Mouse (Mus musculus) embryonic facial prominence, embryonic 14.5 days (tissue): ENCODE data around the gene Atf7. TPM values are rescaled to one million over a fixed set of nuclear protein-coding genes. Genes with fewer than 3 reads are reported as not detected.

Experiments used
- ATAC-seq: fragments of 200-750 bp; cut with Nextera tagmentation; 2 replicates; pipeline ENCODE4 v1.8.0; 2017; ENCODE audit warnings: low read depth, moderate number of reproducible peaks, moderate TSS enrichment
- DNase-seq: peaks from one replicate; pipeline ENCODE4 v3.0.0-alpha.2; 2015; ENCODE audit warnings: low spot score
- H3K27ac ChIP-seq: fragments of 300-500 bp; sonication (generic); replicated peaks from 2 replicates; pipeline ENCODE4 v1.5.1; 2014; ENCODE audit warnings: low read depth, mild to moderate bottlenecking, low read length, moderate library complexity
- H3K27me3 ChIP-seq: fragments of 300-500 bp; sonication (generic); replicated peaks from 2 replicates; pipeline ENCODE4 v1.6.1; 2014; ENCODE audit warnings: low read length; ENCODE audit not compliant: control insufficient read depth, insufficient read depth
- H3K36me3 ChIP-seq: fragments of 300-500 bp; sonication (generic); 2 replicates; pipeline ENCODE4 v1.6.1; 2014; ENCODE audit warnings: low read length, mixed read lengths; ENCODE audit not compliant: control insufficient read depth, insufficient read depth
- H3K4me1 ChIP-seq: fragments of 300-500 bp; sonication (generic); 2 replicates; pipeline ENCODE4 v1.6.1; 2014; ENCODE audit warnings: antibody characterized with exemption, low read length; ENCODE audit not compliant: control insufficient read depth, insufficient read depth
- H3K4me2 ChIP-seq: fragments of 300-500 bp; sonication (generic); 2 replicates; pipeline ENCODE4 v1.6.1; 2014; ENCODE audit warnings: low read depth, mild to moderate bottlenecking, low read length, moderate library complexity, mixed read lengths
- H3K4me3 ChIP-seq: fragments of 300-500 bp; sonication (generic); 2 replicates; pipeline ENCODE4 v1.5.1; 2014; ENCODE audit warnings: low read depth, mild to moderate bottlenecking, low read length
- H3K9ac ChIP-seq: fragments of 300-500 bp; sonication (generic); 2 replicates; pipeline ENCODE4 v1.6.1; 2014; ENCODE audit warnings: low read depth, mild to moderate bottlenecking, low read length, moderate library complexity, mixed read lengths
- H3K9me3 ChIP-seq: fragments of 300-500 bp; sonication (generic); 2 replicates; pipeline ENCODE4 v1.6.1; 2016; ENCODE audit warnings: low read length; ENCODE audit not compliant: control insufficient read depth
- WGBS: fragments of 180-500 bp; shearing (Covaris S2); extraction: QIAGEN DNeasy Blood & Tissue Kit; methylation state at CpG from one replicate; pipeline ENCODE4 v1.1.7; 2014; 5-methylcytosine and 5-hydroxymethylcytosine counted together
- polyA plus RNA-seq: library from polyadenylated mRNA; unstranded; fragments of >200 nt; fragmentation: Nextera tagmentation; extraction: Ambion mirVana; gene quantifications from 2 replicates; pipeline ENCODE4 v1.2.1, GENCODE M21; 2014

The Atf7 gene
- 43.0 and 43.8 TPM in 2 replicates for polyA plus RNA-seq

DNA sequence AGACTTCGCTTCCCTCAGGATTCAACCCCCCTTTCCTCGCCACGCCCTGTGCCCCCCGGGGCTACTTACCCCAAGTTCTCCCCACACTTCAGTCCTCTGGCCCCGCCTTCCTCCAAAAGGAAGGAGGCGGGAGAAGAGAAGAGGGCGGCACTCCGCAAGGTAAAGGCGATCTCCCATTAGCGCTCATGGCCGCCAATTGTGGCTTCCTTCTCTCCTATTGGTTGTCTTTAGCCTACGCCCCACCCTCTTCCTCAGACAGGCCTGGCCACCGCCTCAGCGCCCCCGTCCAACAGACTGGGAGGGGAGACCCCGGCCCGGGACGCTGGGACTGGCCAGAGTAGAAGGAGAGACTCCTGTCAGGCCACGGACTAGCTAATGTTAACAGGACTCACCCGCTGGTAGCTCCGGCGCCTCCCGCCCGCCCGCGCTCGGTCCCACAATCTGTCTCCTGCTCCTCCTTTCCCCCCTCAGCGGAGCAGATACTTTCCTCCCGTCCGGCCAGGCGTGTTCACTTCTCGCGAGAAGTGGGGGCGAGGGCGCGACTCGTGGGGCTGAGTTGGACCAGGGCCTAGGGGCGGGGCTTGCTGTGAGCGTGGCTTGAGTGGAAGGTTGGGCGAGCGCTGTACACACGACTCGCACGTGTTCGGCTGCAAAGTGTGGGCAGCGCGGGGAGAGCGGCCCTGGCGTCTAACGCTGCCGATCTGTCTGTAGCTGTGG, at the start of gene Atf7, which contains the start of gene Gm28047:
Gene Atf7, minus strand, starts transcription at position 495 of the 717 bp plus-strand sequence.
Gene Gm28047, minus strand, starts transcription at position 98 of the 717 bp plus-strand sequence.
- DNase-seq (peak; percentile 99), ATAC-seq (peak; percentile 99)
- no peaks in the 10 kb centered on the region; the same call in 1 of the 2 replicates for H3K36me3 ChIP-seq
- H3K27ac ChIP-seq: peak within 1 kb of the TSS; percentile 97
- no peaks in the 10 kb centered on the region for H3K27me3 ChIP-seq
- peak within 1 kb of the TSS; percentile 75 for H3K4me2 ChIP-seq
- peak within 1 kb of the TSS; percentile 78 for H3K9ac ChIP-seq
- H3K4me1 ChIP-seq: peaks cover 16% of the 10 kb centered on the region
- WGBS: under 1% methylated on average over 43 of the region's 51 CpGs
- no peaks in the 10 kb centered on the region for H3K9me3 ChIP-seq
- peak within 1 kb of the TSS; percentile 54 for H3K4me3 ChIP-seq

DNA sequence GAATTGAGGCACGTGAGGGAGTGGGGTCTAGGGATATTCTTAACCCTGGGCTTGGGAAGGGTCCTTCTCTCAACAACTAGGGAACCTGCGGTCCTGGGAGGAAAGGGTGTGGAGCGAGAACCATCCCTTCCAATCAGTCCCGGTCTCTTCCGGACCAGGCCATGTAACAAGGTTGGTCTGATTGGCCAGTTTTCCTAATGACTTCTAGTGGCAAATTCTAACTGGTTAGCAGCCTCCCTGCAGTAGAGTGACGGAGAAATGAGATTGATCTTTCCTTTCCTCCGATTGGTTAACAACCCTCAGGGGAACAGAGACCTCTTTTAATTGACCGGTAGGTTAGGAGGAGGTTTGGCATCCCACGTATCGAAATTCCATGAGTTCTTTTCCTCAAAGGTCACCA, 48.3 kb upstream of the Atf7 start:
- Histone ChIP-seq H3K36me3 (no peaks in the 10 kb centered on the region), H3K9ac (no peak overlapping the region; the same call in 1 of the 2 replicates), H3K4me2 (peak overlapping the region; percentile 63), H3K27ac (peak overlapping the region; percentile 100), H3K4me1 (peaks cover 22% of the 10 kb centered on the region), H3K27me3 (no peaks in the 10 kb centered on the region), H3K9me3 (no peaks in the 10 kb centered on the region), H3K4me3 (peak overlapping the region; percentile 16)
- DNase-seq: peak; percentile 93
- peak; percentile 39 for ATAC-seq
- WGBS: 3% methylated on average over 10 of the region's 10 CpGs

DNA sequence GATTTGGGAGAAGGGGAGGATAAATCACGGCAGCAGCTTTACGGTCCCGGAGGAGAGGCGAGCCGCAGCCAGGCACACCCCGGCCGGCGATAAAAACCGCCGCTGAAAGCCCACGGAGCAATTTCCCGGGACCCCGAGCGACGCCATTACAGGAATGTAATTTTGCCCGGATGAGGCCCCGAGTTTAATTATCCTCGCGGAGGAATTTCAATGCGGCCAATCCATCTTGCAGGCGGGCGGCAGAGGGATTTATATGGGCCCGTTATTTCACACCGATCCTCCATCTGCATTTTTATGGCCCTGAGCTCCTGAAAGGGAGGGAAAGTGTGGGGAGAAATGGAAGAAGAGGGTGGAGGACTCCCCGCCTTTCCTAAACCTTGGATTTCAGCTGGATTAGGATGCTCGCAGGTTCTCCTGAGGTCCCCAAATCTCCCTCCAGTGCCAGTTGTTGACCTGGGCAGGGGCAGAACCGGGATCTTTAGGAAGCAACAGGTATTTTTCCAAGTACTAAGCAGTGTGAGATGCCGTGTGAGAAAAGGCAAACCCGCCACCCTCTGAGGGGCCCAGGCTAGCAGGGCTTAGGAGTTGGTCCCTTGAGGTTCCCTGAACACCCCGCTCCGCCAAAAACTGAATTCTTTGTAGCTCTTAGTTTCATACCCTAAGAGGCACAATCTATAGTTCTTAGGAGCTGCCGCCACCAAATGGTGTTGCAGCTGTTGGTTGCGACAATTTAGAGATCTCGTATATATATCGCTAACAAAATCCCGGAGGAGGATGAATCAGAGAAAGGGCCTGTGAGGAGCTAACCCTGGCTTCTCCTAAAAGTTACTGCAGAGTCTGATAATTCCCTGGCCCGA, 47.2 kb upstream of the Atf7 start, which contains the start of gene Atp5g2:
Gene Atp5g2, minus strand, starts transcription at position 138 of the 857 bp plus-strand sequence.
- Histone ChIP-seq H3K27ac (peak within 1 kb of the TSS; percentile 100), H3K27me3 (no peaks in the 10 kb centered on the region), H3K9ac (peak within 1 kb of the TSS; percentile 89), H3K4me2 (peak within 1 kb of the TSS; percentile 63), H3K4me3 (peak within 1 kb of the TSS; percentile 56), H3K36me3 (peaks cover 6% of the 10 kb centered on the region), H3K4me1 (peaks cover 22% of the 10 kb centered on the region), H3K9me3 (no peaks in the 10 kb centered on the region)
- ATAC-seq (no peak), DNase-seq (peak; percentile 77)
- WGBS: 2% methylated on average over 37 of the region's 37 CpGs

DNA sequence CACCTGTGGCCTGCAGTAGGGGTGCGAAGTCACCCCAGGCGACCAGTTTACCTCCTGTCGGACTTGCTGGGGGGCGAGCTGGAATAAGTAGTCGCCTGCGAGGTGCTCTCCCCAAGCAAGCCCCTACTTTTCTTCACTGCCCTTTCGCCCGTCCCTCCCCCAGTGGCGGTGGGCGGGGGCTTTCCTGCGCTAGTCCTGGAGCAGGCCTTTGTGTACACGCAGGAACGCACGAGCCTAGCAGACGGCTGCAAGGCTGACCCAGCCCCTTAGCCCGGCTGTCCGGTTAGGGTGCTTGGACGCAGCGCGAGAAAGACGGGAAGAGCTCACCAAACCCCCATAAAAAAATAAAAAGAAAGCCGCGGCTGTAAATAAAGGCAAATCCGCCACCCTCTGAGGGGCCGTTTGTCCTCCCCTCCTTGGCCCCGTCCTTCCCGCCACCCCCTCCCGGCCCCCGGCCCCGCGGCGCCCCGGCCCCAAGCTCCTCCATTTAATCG, 46.5 kb upstream of the Atf7 start:
- ATAC-seq: peak; percentile 67
- peak overlapping the region; percentile 56 for H3K4me3 ChIP-seq

DNA sequence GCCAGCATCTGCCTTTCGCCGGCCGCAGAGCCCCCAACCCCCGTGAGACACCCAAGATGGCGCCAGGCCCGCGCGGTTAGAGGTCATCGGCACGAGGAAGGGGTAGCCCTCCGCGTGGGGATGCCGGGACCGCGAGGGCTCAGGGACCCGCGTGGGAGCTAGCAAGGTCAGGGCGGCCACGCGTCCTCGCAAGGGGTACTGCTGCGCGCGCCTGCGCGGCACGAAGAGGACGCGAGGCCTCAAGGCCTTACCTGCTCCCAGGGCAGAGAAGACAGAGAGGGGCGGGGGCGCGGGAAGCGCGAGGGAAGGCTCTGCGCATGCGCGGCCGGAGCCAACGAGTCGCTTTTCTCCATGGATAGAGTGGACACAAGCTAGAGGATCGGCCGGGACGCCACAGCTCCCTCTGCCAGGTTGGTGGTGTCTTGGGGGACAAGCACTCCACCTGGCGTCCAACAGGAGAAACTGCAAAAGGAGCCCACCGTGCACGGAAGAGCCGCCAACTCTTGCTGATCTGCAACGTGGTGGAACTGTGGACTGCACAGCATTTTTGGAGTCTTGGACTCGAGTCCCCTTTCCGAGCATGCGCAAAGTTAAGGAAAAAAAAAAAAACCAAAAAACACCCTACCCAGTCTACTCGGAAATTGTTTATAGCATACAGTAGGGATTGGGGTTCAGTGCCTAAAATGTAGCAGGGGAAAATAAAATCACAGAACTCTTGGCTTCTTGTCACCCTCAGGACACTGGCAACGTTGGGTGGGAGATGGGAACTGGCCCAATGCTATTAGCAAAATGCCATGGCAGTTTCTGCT, 45.7 kb upstream of the Atf7 start:
- DNase-seq: peak; percentile 99
- under 1% methylated on average over 41 of the region's 53 CpGs for WGBS
- H3K4me1 ChIP-seq: peaks cover 22% of the 10 kb centered on the region

More for the DNA sequence above, 46.5 kb upstream of the Atf7 start:
- H3K9ac ChIP-seq: peak overlapping the region; percentile 89
- peak overlapping the region; percentile 63 for H3K4me2 ChIP-seq
- no peaks in the 10 kb centered on the region for H3K9me3 ChIP-seq
- peaks cover 22% of the 10 kb centered on the region for H3K4me1 ChIP-seq
- peak overlapping the region; percentile 100 for H3K27ac ChIP-seq
- peaks cover 13% of the 10 kb centered on the region for H3K36me3 ChIP-seq
- 0% methylated on average over 28 of the region's 34 CpGs for WGBS
- H3K27me3 ChIP-seq: no peaks in the 10 kb centered on the region
- DNase-seq: peak; percentile 94

DNA sequence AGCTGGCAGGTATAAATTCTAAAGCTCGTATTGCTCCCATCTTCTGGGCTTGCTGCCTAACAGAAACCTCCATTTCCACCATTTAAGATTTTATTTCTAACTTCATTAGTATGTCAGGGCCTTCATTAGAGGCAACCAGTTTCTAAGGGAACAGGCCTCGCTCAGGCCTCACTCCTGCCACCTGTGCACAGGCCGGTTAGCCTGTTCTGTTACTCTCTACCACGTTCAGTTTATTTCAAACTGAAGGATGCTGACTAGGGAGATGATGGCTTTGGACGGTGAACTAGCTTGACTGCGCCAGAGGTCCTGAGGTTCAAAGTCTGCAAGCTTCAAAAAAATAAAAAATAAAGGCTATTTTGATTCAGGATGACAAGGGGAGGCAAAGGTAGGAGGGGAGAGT, 45.0 kb upstream of the Atf7 start:
- ATAC-seq (no peak), DNase-seq (no peak)

More for the DNA sequence above, 45.7 kb upstream of the Atf7 start:
- Histone ChIP-seq H3K36me3 (peaks cover 20% of the 10 kb centered on the region), H3K4me3 (peak overlapping the region; percentile 76), H3K4me2 (peak overlapping the region; percentile 63), H3K9ac (peak overlapping the region; percentile 97), H3K27me3 (no peaks in the 10 kb centered on the region), H3K27ac (peak overlapping the region; percentile 100), H3K9me3 (no peaks in the 10 kb centered on the region)
- ATAC-seq: peak; percentile 94

DNA sequence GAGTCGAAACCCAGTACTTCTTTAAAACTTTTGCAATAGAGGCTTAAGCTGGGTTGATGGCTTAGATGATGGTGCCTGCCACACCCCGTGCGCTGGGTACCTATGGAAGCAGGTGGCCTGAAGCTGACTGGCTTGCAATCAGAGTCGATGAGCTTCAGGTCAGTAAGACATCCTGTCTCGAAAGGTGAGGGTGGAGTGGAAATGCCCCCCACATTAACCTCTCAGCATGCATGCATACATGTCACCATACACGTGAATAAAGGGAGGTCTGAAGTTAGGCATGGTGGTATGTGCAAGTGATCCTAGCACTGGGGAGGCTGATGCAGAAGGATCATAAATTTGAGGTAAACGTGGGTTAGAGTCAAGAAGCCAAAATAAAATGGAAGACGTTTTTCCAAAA, 44.3 kb upstream of the Atf7 start:
- H3K4me1 ChIP-seq: peaks cover 22% of the 10 kb centered on the region
- no peak overlapping the region for H3K27ac ChIP-seq
- DNase-seq (no peak), ATAC-seq (no peak)
- H3K27me3 ChIP-seq: no peaks in the 10 kb centered on the region
- peak overlapping the region; percentile 63 for H3K4me2 ChIP-seq
- 81% methylated on average over 8 of the region's 8 CpGs for WGBS
- peak overlapping the region; percentile 97; the same call in 1 of the 2 replicates for H3K9ac ChIP-seq
- no peaks in the 10 kb centered on the region for H3K9me3 ChIP-seq
- peak overlapping the region; percentile 76; the same call in 1 of the 2 replicates for H3K4me3 ChIP-seq
- H3K36me3 ChIP-seq: peaks cover 33% of the 10 kb centered on the region

More for the DNA sequence above, 45.0 kb upstream of the Atf7 start:
- peak overlapping the region; percentile 97 for H3K9ac ChIP-seq
- peaks cover 22% of the 10 kb centered on the region for H3K4me1 ChIP-seq
- H3K4me3 ChIP-seq: peak overlapping the region; percentile 76
- peak overlapping the region; percentile 63 for H3K4me2 ChIP-seq
- no peaks in the 10 kb centered on the region for H3K9me3 ChIP-seq
- H3K27ac ChIP-seq: peak overlapping the region; percentile 100
- H3K36me3 ChIP-seq: peaks cover 26% of the 10 kb centered on the region
- WGBS: 9% methylated on average over 6 of the region's 6 CpGs
- H3K27me3 ChIP-seq: no peaks in the 10 kb centered on the region
